Mouse (Mus musculus) cerebellum, postnatal 25 days (tissue): ENCODE measurements at regions not wholly inside any gene's neighbourhood (a gene's known extent, or its start where the extent isn't known, plus 50 kb on each side); places are given as distances from the start of the nearest gene placed in this dataset.
"Not testable (repeated sequence)": the region's sequence is repeated elsewhere in the genome, so short reads cannot be mapped to it uniquely, and the experiment has no call there.

ENCODE experiments used
- DNase-seq, 2 experiments: peaks; one replicate each; pipeline ENCODE4 v3.0.0; 2021; ENCODE audit warnings: mixed read lengths in 2 of 2

DNA sequence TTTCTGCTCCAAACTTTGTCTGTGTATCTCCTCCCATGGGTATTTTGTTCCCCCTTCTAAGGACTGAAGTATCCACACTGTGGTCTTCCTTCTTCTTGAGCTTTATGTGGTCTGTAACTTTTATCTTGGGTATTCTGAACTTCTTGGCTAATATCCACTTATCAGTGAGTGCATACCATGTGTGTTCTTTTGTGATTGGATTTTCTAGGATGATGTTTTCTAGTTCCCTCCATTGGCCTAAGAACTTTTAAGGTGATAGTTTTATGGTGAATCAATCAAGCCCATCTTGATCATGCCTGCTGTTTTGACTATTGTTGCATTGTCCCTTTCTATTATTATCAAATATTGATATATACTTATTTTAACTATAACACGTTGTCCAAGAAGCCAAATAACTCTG lies 779.4 kb upstream of the Tpm3-rs7 start:
- DNase-seq, result not testable (repeated sequence)

DNA sequence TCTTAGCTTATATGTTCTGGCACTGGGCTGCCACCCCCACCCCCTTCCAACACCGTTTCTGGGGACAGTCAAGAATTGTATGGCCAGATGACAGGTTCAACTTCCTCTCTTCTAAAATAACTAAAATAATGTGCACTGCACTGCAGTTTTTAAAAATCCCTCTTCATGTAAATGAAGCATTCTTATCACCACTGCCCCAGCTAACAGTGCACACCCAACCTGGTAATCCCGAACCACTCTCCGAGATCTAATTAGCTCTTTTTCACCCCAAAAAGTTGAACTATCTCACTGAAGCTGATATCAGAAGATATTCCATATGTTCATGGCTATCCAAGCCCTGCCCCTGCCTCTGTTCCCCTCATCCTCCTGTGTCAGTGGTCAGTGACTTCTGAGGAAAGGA lies 778.5 kb upstream of the Tpm3-rs7 start:
- DNase-seq, result no peak

DNA sequence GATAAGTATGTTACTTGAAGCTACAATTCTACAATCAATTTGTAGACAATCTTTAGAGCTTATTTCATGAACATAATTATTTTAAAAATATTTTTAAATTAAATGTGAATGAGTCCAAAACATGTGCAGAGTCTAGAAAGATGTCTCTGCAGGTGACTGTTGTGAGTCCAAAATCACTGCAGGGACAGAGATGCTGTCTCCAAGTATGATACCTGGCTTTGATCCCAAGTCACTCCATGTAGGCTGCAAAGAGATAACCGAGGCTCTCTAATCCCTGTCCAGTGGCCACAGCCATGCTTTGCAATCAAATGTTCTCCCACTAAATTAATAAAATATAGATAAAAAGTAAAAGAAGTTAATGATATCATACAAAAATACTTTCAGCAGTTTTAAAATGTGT lies 772.1 kb upstream of the Tpm3-rs7 start:
- peak; percentile 11 to 32 for DNase-seq

DNA sequence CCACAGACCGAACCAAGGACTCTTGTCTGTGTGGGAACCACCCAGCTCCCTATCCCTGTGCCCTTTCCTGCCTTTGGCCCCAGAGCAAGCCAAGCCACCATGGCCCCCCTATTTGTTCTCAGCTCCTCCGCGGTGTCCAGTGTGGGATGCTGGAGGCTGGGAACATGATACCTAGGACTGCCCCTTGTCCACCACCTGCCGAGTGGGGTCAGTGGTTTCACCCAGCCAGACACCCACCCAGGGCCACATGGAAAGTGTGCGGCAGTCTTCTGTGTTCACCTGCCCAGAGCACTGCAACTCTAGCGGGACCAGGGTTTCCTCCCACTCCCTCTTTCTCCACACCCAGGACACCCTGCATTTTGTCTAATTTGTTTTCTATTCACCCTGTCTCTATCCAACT lies 765.6 kb upstream of the Tpm3-rs7 start:
- no peak for DNase-seq

DNA sequence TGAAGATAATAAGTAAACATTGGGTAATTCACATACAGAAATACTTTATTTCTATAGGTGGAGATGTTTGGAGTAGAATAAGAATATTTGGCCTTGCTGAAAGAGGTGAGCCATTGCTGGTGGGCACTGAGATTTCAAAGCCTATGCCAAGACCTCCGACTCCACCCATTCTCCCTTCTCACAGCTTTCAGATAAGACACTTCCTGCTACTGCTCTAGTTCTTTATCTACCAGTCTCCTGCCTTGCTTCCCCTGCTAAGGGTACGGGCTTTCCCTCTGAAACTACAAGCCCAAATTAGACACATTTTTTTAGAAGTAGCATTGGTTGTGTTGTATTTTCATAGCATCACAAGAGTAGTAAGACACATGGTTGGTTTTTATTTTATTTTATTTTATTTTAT lies 752.2 kb upstream of the Tpm3-rs7 start:
- DNase-seq, result no peak

DNA sequence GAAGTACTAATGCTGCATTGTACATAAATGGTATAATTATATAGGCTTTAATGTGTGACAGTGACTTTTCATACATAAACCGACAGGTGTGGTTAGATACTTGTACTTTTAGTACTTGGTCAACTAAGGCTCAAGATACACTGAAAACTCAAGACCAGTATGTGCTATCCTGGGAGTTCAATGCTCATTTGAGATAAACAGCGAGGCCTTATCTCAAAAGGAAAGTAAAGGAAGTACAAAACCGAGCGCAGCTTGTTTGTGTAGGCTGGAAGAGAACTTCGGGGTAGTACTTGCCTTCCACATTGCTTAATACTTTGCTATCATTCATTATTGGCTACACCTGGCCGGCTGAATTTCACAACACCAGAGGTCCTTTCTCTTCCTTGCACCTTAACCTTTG lies 719.7 kb upstream of the Tpm3-rs7 start:
- no peak for DNase-seq

DNA sequence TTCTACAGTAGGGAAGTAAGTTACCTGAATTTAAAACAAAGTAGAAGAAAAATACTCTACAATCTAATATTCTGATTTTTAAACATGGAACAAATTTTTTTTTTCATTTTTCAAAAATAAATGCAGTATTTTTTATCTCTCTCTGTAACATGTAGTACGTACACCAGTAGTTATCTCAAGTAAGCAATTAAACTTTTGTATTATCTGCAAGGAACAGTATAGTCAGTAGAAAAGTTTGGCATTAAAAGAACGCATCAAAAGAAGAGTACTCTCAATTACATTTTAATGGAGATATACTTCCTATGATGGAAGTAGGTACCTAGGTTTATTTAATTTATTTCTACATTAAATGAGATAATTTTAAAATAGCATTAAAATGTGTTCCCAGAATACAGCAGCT lies 693.7 kb upstream of the Tpm3-rs7 start:
- no peak for DNase-seq

DNA sequence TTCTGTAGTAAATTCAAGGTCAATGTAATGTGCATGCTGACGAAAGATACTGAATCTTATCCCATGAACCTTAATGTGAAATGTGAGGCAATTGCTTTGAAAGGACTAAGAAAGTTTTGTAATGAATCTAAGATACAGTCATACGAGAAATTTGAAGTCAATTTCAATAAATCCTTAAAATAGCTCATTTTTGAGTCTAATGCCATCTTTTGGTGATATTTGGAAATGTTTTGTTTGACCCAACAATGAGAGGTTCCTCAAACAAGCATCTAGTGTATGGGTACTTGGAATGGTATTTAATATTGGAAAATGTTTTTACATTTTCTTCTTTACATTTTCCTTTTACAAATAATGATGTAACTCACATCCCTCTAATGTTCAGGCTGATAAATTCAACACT lies 656.8 kb upstream of the Tpm3-rs7 start:
- DNase-seq, result no peak

DNA sequence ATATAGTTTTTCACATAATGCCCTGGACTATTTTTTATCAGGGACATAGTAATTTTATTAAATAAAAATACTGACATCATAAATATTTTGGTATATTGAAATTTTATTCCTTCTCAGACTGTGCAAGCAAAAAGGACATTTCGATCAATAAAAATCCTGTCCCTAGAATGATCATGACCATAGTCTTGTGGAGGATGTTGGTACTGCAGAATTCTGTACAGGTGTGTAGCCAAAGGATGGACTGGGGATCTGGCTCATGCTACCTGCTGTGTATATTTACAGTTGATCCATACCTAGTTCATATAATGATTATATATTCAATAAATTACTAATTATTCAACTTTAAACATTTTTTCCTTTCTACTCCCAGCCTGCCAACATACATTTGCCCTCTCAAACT lies 654.6 kb upstream of the Tpm3-rs7 start:
- DNase-seq, result no peak

DNA sequence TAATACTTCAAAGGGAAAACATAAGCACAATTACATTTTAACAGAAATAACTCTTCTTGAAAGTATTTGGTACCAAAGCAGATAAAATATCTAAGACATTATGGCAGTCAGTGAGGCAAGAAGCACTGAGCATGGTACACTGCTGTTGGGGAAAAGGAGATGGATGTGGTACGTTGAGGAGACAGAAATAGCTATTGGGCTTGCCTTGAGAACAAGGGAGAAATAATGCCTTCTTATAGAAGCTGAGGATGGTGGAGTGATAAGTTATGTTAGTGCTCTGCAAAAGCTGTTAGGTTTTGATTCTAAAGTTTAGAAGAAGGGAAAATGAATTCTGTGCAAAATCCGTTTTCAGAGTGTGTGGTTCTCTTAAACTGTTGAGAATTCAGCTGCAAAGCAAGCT lies 633.7 kb upstream of the Tpm3-rs7 start:
- no peak for DNase-seq

DNA sequence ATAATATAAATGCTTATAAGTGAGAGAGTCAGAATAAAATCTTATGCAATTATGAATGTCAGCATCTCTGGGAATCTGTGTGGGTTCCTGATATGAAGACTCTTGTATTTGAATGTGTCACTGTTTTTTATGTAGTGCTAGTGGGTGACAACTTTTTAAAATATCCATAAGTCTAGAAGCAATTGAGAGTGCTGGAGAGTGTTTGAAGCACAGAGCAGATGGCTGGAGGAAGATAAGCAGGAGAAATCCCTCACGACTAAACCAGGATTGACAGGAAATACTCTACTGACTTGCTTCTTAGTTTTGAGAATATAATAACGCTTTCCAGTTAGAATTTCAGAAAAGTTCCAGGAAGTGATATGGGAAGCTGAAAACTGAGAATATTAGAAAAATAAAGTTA lies 628.4 kb upstream of the Tpm3-rs7 start:
- DNase-seq, result no peak

DNA sequence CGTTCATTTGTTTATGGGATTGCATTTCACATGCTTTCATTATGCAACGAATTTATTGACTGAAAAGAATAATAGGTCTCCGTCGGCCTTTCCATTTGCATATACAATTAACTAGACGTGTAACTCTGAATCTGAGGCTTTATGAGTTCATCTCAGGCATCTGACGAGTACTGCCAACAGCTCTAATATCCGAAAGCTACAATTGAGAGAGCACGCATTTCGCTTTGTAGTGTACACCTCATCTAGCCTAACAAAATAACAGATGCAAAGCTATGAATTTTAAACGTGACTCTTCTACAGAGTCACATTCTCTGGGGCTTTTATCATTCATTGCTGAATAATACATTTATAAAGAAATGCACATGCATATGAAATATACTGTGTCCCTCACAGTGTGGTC lies 594.9 kb upstream of the Tpm3-rs7 start:
- no peak for DNase-seq
